Mouse (Mus musculus): Measurements from ENCODE around the gene Cdk18.

Gene Cdk18

DNA sequence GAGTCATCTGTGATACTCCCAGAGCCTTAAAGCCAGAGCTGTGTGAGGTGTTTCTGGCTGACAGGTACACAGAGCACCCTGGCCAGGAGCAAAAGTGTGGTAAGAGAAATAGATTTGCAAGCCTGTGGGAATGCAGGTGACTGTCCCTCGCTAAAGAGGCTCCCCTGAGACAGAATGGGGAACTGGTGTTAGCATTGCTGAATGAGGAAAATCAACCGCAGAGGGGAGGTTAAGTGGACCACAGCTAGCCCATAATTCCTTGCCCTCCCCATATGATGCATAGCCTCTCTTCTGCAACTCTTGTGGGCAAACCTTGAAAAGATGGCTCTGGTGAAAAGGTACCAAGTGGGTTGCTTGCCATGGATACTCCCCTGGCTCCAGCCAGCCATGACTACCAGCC, 9.9 kb upstream of the Cdk18 start:
- no peak for DNase-seq (ENCODE audit: low spot score)

DNA sequence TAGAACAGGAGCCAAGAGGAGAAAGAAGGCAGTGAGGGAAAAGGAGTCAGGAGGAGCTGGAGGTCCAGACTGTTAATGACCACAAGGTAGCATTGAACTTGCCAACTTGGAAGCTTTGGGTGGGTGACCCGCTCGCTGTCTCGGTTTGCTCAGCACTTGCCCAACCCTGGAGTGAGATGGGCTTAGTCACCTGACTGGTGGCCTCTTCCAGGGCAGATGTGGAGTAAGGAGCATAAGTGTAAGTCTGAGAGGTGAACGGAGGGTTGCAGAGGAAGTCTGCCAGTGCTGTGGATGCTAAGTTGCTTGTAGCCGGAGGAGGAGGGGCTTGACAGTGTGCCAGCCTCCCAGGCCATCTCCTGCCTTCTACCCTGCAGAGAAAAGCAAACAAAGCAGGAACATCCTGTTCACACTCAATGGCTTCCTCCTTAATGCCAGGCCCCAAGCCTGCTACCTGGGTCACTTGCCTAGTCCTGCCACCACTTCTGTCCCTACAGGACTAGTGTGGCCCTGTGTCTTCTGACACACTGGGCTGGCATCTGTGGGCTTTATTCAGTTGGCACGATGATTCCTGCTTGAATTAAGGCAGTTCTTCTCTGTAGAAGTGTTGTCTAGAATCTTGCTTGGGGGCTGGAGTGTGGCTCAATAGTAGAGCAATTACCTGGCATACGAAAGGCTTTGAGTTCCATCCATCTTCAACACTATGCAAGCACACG, 6.6 kb upstream of the Cdk18 start:
- no peak for DNase-seq (ENCODE audit: low spot score)

GRCm38 (mm10) chr1:132144837-132145236, 5.4 kb upstream of the Cdk18 start:
- no peak for DNase-seq (ENCODE audit: low spot score)

GRCm38 (mm10) chr1:132144223-132144622, 4.7 kb upstream of the Cdk18 start:
- DNase-seq (ENCODE audit: low spot score) = no peak

DNA sequence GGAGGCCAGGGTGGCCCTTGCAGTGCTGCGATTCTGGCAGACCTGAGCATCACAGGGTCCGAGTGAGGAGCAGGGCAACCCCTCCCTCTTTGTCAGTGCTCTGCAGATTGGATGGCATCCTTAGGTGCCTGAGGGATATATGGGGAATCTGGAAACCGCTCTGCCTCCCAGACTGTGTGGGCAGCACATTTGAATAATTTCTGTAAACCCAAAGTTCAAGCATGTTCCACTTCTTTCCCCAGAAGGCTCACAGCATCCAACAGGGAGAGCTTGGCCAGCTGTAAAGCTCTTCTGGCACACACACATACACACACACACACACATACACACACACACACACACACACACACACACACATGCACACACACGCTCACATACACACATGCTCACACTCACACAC, 4.2 kb upstream of the Cdk18 start:
- DNase-seq (ENCODE audit: low spot score) = no peak

GRCm38 (mm10) chr1:132143079-132143478, 3.6 kb upstream of the Cdk18 start:
- DNase-seq (ENCODE audit: low spot score) = no peak

GRCm38 (mm10) chr1:132141753-132142152, 2.3 kb upstream of the Cdk18 start:
- no peak for DNase-seq (ENCODE audit: low spot score)

- DNase-seq (ENCODE audit: low spot score) = no peak
Measured at GRCm38 (mm10) chr1:132141166-132141565, 1.7 kb upstream of the Cdk18 start.

GRCm38 (mm10) chr1:132140574-132140973, 1.1 kb upstream of the Cdk18 start:
- no peak for DNase-seq (ENCODE audit: low spot score)

DNA sequence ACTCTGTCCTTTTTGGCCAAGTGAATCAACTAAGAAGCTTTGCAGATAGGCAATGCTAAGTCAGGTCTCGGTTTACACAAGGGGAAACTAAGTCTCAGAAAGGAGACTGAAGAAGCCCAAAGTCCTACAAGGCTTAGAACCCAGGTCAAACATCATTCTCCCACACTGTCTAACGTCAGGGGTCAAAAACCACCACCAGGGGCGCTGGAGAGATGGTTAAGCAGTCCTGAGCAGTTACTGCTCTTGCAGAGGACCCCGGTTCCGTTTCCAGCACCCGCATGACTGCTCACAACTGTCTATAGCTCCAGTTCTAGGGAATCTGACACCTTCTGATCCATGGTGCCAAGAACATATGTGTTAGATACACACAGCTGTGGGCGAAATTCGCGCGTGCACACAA, 687 bp upstream of the Cdk18 start:
- DNase-seq (ENCODE audit: low spot score) = peak; percentile 80

GRCm38 (mm10) chr1:132138576-132139415, 688 bp downstream of the Cdk18 start:
- DNase-seq (ENCODE audit: low spot score) = no peak

GRCm38 (mm10) chr1:132137935-132138575, 1.4 kb downstream of the Cdk18 start:
- no peak for DNase-seq (ENCODE audit: low spot score)

- DNase-seq (ENCODE audit: low spot score) = no peak
Measured at GRCm38 (mm10) chr1:132136847-132137246, 2.6 kb downstream of the Cdk18 start.

GRCm38 (mm10) chr1:132135631-132136030, 3.9 kb downstream of the Cdk18 start:
- DNase-seq (ENCODE audit: low spot score) = no peak

- DNase-seq (ENCODE audit: low spot score) = no peak
Measured at GRCm38 (mm10) chr1:132128311-132128710, 11.2 kb downstream of the Cdk18 start.

GRCm38 (mm10) chr1:132125803-132126405, 13.6 kb downstream of the Cdk18 start:
- no peak for DNase-seq (ENCODE audit: low spot score)

- no peak for DNase-seq (ENCODE audit: low spot score)
Measured at GRCm38 (mm10) chr1:132125249-132125648, 14.2 kb downstream of the Cdk18 start.

DNA sequence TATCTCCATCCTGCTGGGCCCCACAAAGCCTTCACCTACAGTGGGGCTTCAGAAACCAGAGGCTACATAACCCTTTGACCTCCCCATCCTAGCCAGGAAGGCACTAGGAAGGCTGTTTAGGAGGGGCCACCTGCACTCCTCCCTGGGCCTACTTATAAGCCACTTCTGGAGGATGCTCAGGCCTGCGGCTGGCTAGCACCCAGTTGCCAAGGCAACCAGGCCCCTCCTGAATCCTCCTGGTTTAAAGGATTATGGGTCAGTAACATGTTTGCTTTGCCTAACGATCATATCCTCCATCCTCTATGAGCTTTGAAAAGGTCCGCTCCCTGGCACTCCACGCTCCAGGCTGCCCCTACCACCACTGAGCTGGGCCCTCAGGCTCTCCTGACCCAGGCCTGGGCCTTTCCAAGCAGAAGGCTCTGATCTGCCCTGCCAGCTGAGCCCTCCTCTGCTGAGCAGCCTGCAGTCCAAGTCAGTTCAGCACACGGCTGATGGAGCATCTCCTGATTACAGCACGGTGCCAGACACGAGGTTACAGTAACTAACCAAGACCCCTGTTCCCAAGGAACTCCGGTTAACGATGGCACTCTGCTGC, 16.0 kb downstream of the Cdk18 start:
- DNase-seq (ENCODE audit: low spot score) = no peak

GRCm38 (mm10) chr1:132121895-132122294, 17.6 kb downstream of the Cdk18 start:
- no peak for DNase-seq (ENCODE audit: low spot score)

DNA sequence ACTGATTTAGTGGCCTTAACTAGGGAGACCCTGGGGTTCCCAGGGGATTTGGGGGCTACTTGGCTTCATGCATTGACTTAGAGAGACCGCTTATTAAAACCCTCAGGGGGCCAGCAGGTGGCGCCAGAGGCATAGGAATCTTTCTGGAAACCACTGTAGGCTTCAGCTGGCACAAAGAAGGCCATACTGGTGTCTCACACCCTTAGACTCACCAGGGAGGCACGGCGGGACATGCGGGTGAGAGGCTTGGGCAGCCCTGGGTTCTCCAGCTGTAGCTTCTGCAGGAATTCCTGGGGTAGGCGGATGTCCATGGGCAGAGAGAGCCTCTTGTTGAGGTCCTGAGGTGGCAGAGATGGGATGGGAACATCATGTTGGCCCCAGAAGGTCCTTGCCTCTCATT, 18.2 kb downstream of the Cdk18 start:
- peak; percentile 93 for DNase-seq (ENCODE audit: low spot score)

DNA sequence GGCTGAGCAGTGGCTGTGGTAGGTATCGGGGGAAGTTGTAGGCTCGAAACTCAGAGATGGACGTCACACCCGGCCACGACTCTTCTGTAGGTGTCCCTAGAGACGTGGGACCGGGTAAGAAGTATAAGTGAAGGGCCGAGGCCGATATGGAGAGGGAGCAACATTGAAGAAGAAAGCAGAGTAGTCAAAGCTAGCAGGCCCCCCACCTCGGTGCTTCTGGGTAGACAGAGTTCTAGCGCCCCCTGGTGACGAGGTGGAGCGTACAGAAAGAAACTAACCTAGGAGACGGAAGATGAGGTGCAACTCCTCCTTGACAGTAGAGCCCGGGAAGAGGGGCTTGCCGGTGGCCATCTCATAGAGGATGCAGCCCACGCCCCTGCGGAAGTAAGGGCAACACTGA, 22.9 kb downstream of the Cdk18 start:
- peak; percentile 89 for DNase-seq (ENCODE audit: low spot score)

DNA sequence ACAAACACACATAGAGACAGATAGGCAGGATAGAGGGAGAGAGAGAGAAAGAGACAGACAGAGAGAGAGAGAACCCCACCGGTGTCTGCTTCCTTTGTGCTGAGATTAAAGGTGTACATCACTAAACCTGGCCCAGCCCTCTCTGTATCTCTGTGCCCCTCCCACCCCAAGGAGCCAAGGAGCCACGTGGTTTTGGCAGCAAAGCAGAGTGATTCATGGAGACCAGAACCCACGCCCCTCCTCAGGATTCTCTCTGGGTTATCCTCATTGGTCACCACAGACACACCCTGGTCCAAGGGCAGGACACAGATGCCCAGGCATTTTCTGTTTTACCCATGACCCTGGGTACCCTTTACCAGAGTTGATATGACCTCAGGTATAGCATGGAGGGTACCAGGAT, 26.4 kb downstream of the Cdk18 start:
- no peak for DNase-seq (ENCODE audit: low spot score)

Measured in testis, postnatal 10 days (tissue).